Mouse (Mus musculus) lung, embryonic 14.5 days (tissue): ENCODE measurements at regions not wholly inside any gene's neighbourhood (a gene's known extent, or its start where the extent isn't known, plus 50 kb on each side); places are given as distances from the start of the nearest gene placed in this dataset.

Experiments used
- ATAC-seq: fragments of 200-750 bp; cut with Nextera tagmentation; 2 replicates; pipeline ENCODE4 v1.8.0; 2017; ENCODE audit warnings: mild to moderate bottlenecking, moderate TSS enrichment, moderate library complexity; ENCODE audit not compliant: insufficient read depth
- DNase-seq: peaks from one replicate; pipeline ENCODE4 v3.0.0-alpha.2; 2015
- H3K27ac ChIP-seq: fragments of 300-500 bp; sonication (generic); 2 replicates; pipeline ENCODE4 v1.5.1; 2014; ENCODE audit warnings: low read depth, mild to moderate bottlenecking, moderate library complexity
- H3K27me3 ChIP-seq: fragments of 300-500 bp; sonication (generic); 2 replicates; pipeline ENCODE4 v1.6.1; 2014; ENCODE audit warnings: low read length, control low read depth; ENCODE audit not compliant: insufficient read depth
- H3K36me3 ChIP-seq: fragments of 300-500 bp; sonication (generic); 2 replicates; pipeline ENCODE4 v1.6.1; 2014; ENCODE audit warnings: control low read depth; ENCODE audit not compliant: insufficient read depth
- H3K4me1 ChIP-seq: fragments of 300-500 bp; sonication (generic); 2 replicates; pipeline ENCODE4 v1.6.1; 2014; ENCODE audit warnings: antibody characterized with exemption, control low read depth; ENCODE audit not compliant: insufficient read depth
- H3K4me2 ChIP-seq: fragments of 300-500 bp; sonication (generic); 2 replicates; pipeline ENCODE4 v1.6.1; 2014; ENCODE audit warnings: mild to moderate bottlenecking
- H3K4me3 ChIP-seq: fragments of 300-500 bp; sonication (generic); 2 replicates; pipeline ENCODE4 v1.5.1; 2014; ENCODE audit warnings: low read depth, low read length
- H3K9ac ChIP-seq: fragments of 300-500 bp; sonication (generic); 2 replicates; pipeline ENCODE4 v1.6.1; 2014
- H3K9me3 ChIP-seq: fragments of 300-500 bp; sonication (generic); 2 replicates; pipeline ENCODE4 v1.6.1; 2016; ENCODE audit warnings: low read depth, low read length, control low read depth
- CTCF ChIP-seq: IDR thresholded peaks from 2 replicates; pipeline ENCODE4 v1.5.1; 2016; ENCODE audit warnings: antibody characterized with exemption, low read depth
- WGBS: fragments of 180-500 bp; shearing (Covaris S2); extraction: QIAGEN DNeasy Blood & Tissue Kit; methylation state at CpG from one replicate; pipeline ENCODE4 v1.1.7; 2014; 5-methylcytosine and 5-hydroxymethylcytosine counted together

DNA sequence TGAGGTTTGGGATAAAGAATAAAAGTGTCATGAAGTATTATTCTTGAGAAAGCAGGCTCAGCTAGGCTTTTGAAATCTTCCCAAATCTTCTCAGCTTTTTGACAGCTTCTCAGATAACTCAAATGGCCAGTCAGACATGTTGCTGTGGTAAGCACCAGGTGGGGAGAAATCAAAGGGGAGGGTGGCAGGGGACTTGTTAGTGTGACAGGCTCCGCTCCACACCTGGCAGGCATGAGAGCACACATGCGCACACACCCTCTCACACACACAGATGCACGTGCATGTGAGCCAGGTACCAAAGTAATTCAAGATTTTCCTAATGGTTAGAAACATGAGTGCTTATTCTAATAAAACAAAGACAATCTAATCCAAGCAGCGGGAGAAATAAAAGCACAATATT lies 236.1 kb downstream of the 1700129C05Rik start:
- H3K27ac ChIP-seq = no peak overlapping the region
- no peak overlapping the region for H3K4me3 ChIP-seq
- 70% methylated on average over 4 of the region's 4 CpGs for WGBS
- ATAC-seq (no peak), DNase-seq (no peak)
- no peaks in the 10 kb centered on the region for H3K4me1 ChIP-seq
- no peaks in the 10 kb centered on the region for H3K27me3 ChIP-seq
- no peaks in the 10 kb centered on the region for H3K9me3 ChIP-seq
- H3K36me3 ChIP-seq = no peaks in the 10 kb centered on the region
- no peak for TF ChIP-seq CTCF
- H3K9ac ChIP-seq = no peak overlapping the region
- no peak overlapping the region for H3K4me2 ChIP-seq

GRCm38 (mm10) chr14:58868176-58868949 lies 274.3 kb downstream of the 1700129C05Rik start:
- Histone ChIP-seq H3K27ac (no peak overlapping the region), H3K9ac (no peak overlapping the region), H3K27me3 (no peaks in the 10 kb centered on the region), H3K9me3 (no peaks in the 10 kb centered on the region), H3K36me3 (no peaks in the 10 kb centered on the region), H3K4me2 (no peak overlapping the region; the same call in 1 of the 2 replicates), H3K4me3 (no peak overlapping the region), H3K4me1 (no peaks in the 10 kb centered on the region)
- TF ChIP-seq CTCF = no peak
- no peak for DNase-seq
- 56% methylated on average over 14 of the region's 14 CpGs for WGBS
- no peak for ATAC-seq

GRCm38 (mm10) chr14:58867396-58868107 lies 275.1 kb downstream of the 1700129C05Rik start:
- Histone ChIP-seq H3K9ac (no peak overlapping the region), H3K36me3 (no peaks in the 10 kb centered on the region), H3K27ac (no peak overlapping the region), H3K4me1 (no peaks in the 10 kb centered on the region), H3K27me3 (no peaks in the 10 kb centered on the region), H3K4me3 (no peak overlapping the region), H3K4me2 (no peak overlapping the region; the same call in 1 of the 2 replicates), H3K9me3 (no peaks in the 10 kb centered on the region)
- ATAC-seq (no peak), DNase-seq (peak; percentile 32)
- TF ChIP-seq CTCF = no peak
- WGBS = 36% methylated on average over 13 of the region's 13 CpGs

GRCm38 (mm10) chr14:58854871-58855270 lies 287.8 kb downstream of the 1700129C05Rik start:
- no peak for TF ChIP-seq CTCF
- ATAC-seq = no peak
- no peaks in the 10 kb centered on the region for H3K36me3 ChIP-seq
- no peak for DNase-seq
- no peaks in the 10 kb centered on the region for H3K4me1 ChIP-seq
- H3K4me2 ChIP-seq = no peak overlapping the region
- H3K9me3 ChIP-seq = no peaks in the 10 kb centered on the region
- 51% methylated on average over 4 of the region's 4 CpGs for WGBS
- no peak overlapping the region for H3K4me3 ChIP-seq
- H3K27me3 ChIP-seq = no peaks in the 10 kb centered on the region
- H3K27ac ChIP-seq = no peak overlapping the region
- H3K9ac ChIP-seq = no peak overlapping the region

DNA sequence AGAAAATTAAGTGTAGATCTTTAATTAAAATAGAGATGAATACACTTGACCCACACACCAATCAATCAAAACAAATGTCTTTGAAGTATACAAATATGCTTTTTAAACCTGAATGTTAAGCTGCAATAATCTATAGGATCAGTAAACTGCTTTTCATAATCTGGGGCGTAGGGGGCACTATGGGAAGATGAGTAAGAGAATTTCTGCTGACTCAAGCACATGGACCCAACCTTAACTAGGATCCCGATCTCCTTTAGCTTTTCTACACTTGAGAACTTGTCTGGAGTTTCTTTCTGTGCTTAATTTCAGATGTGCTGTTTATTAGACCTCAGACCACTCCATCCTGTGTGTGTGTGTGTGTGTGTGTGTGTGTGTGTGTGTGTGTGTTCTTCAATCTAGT lies 298.1 kb downstream of the 1700129C05Rik start:
- H3K36me3 ChIP-seq = no peaks in the 10 kb centered on the region
- H3K4me2 ChIP-seq = no peak overlapping the region
- H3K27ac ChIP-seq = no peak overlapping the region
- H3K27me3 ChIP-seq = no peaks in the 10 kb centered on the region
- ATAC-seq (no peak), DNase-seq (no peak)
- no peak overlapping the region for H3K4me3 ChIP-seq
- H3K4me1 ChIP-seq = no peaks in the 10 kb centered on the region
- no peaks in the 10 kb centered on the region for H3K9me3 ChIP-seq
- TF ChIP-seq CTCF = no peak
- 70% methylated on average over 2 of the region's 2 CpGs for WGBS
- H3K9ac ChIP-seq = no peak overlapping the region

GRCm38 (mm10) chr14:58842196-58842886 lies 300.4 kb downstream of the 1700129C05Rik start:
- ATAC-seq (no peak), DNase-seq (no peak)
- Histone ChIP-seq H3K9me3 (no peaks in the 10 kb centered on the region), H3K27ac (no peak overlapping the region), H3K4me3 (no peak overlapping the region), H3K4me1 (no peaks in the 10 kb centered on the region), H3K27me3 (no peaks in the 10 kb centered on the region), H3K36me3 (no peaks in the 10 kb centered on the region), H3K4me2 (no peak overlapping the region), H3K9ac (no peak overlapping the region)
- 84% methylated on average over 1 of the region's 1 CpGs for WGBS
- TF ChIP-seq CTCF = no peak

DNA sequence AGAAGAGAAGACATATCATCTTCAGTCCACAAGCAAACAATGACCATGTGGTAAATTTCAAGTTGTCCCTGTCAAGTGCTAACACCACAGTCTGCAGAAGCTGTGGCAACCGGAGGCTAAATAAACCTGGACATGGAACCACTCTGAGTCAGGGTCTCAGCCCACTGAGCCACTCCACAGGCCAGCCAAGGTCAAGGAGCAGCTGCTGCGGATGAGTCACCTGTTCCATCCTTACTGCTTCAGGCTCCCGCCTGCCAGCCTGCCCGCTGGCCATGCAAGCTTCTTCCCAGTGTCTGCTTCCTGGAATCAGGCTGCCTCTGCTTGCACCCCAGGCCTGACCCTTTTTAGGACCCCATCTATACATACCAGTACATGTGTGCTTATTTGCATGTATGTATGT lies 319.8 kb downstream of the 1700129C05Rik start:
- Histone ChIP-seq H3K4me2 (no peak overlapping the region), H3K4me1 (no peaks in the 10 kb centered on the region), H3K9ac (no peak overlapping the region), H3K27ac (no peak overlapping the region), H3K4me3 (no peak overlapping the region), H3K36me3 (no peaks in the 10 kb centered on the region), H3K27me3 (no peaks in the 10 kb centered on the region), H3K9me3 (no peaks in the 10 kb centered on the region)
- no peak for ATAC-seq
- 58% methylated on average over 4 of the region's 4 CpGs for WGBS
- TF ChIP-seq CTCF = no peak
- no peak for DNase-seq
